Mouse (Mus musculus) intestine, postnatal 0 days (tissue): ENCODE measurements at regions not wholly inside any gene's neighbourhood (a gene's known extent, or its start where the extent isn't known, plus 50 kb on each side); places are given as distances from the start of the nearest gene placed in this dataset.

Experiments used
- ATAC-seq: fragments of 200-750 bp; cut with Nextera tagmentation; 2 replicates; pipeline ENCODE4 v1.8.0; 2017; ENCODE audit warnings: mild to moderate bottlenecking, moderate TSS enrichment, moderate library complexity
- H3K27ac ChIP-seq: fragments of 300-500 bp; sonication (generic); 2 replicates; pipeline ENCODE4 v1.5.1; 2014; ENCODE audit warnings: mild to moderate bottlenecking, low read depth, low read length, moderate library complexity
- H3K27me3 ChIP-seq: fragments of 300-500 bp; sonication (generic); replicated peaks from 2 replicates; pipeline ENCODE4 v1.6.1; 2014; ENCODE audit warnings: low read length, mixed read lengths; ENCODE audit not compliant: control insufficient read depth, insufficient read depth
- H3K36me3 ChIP-seq: fragments of 300-500 bp; sonication (generic); 2 replicates; pipeline ENCODE4 v1.6.1; 2014; ENCODE audit warnings: mild to moderate bottlenecking, moderate library complexity; ENCODE audit not compliant: control insufficient read depth, insufficient read depth
- H3K4me1 ChIP-seq: fragments of 300-500 bp; sonication (generic); replicated peaks from 2 replicates; pipeline ENCODE4 v1.6.1; 2014; ENCODE audit warnings: antibody characterized with exemption, low read length, mixed read lengths; ENCODE audit not compliant: control insufficient read depth, insufficient read depth
- H3K4me2 ChIP-seq: fragments of 300-500 bp; sonication (generic); replicated peaks from 2 replicates; pipeline ENCODE4 v1.6.1; 2014; ENCODE audit warnings: low read depth, mild to moderate bottlenecking, moderate library complexity
- H3K4me3 ChIP-seq: fragments of 300-500 bp; sonication (generic); 2 replicates; pipeline ENCODE4 v1.5.1; 2014; ENCODE audit warnings: low read depth, low read length
- H3K9ac ChIP-seq: fragments of 300-500 bp; sonication (generic); 2 replicates; pipeline ENCODE4 v1.6.1; 2014; ENCODE audit warnings: mild to moderate bottlenecking, low read depth, low read length
- H3K9me3 ChIP-seq: fragments of 300-500 bp; sonication (generic); 2 replicates; pipeline ENCODE4 v1.6.1; 2016; ENCODE audit warnings: mixed run types; ENCODE audit not compliant: control insufficient read depth
- CTCF ChIP-seq: sonication (generic); IDR thresholded peaks from 2 replicates; pipeline ENCODE4 v1.5.1; 2016; ENCODE audit warnings: low read depth, mild to moderate bottlenecking, control low read depth, antibody characterized with exemption, moderate library complexity
- WGBS: fragments of 180-500 bp; shearing (Covaris S2); extraction: QIAGEN DNeasy Blood & Tissue Kit; methylation state at CpG from one replicate; pipeline ENCODE4 v1.1.7; 2014; 5-methylcytosine and 5-hydroxymethylcytosine counted together

- no peak overlapping the region for H3K9ac ChIP-seq
- peaks cover 6% of the 10 kb centered on the region; the same call in 1 of the 2 replicates for H3K4me1 ChIP-seq
- peak; percentile 37; the same call in 1 of the 2 replicates for ATAC-seq
- 30% methylated on average over 16 of the region's 16 CpGs for WGBS
- H3K4me3 ChIP-seq, result no peak overlapping the region
- no peak overlapping the region for H3K27ac ChIP-seq
- H3K4me2 ChIP-seq, result no peak overlapping the region
- peak; percentile 13; the same call in 1 of the 2 replicates for TF ChIP-seq CTCF
- no peaks in the 10 kb centered on the region for H3K27me3 ChIP-seq
- no peaks in the 10 kb centered on the region for H3K36me3 ChIP-seq
- H3K9me3 ChIP-seq, result no peaks in the 10 kb centered on the region
Observed at GRCm38 (mm10) chr1:64226001-64226918, 104.2 kb upstream of the Klf7 start.

- H3K9me3 ChIP-seq, result no peaks in the 10 kb centered on the region
- no peak overlapping the region for H3K4me2 ChIP-seq
- no peak overlapping the region for H3K27ac ChIP-seq
- no peak overlapping the region for H3K9ac ChIP-seq
- WGBS, result 59% methylated on average over 19 of the region's 19 CpGs
- no peak for TF ChIP-seq CTCF
- no peaks in the 10 kb centered on the region for H3K27me3 ChIP-seq
- no peaks in the 10 kb centered on the region for H3K36me3 ChIP-seq
- H3K4me3 ChIP-seq, result no peak overlapping the region
- H3K4me1 ChIP-seq, result peaks cover 6% of the 10 kb centered on the region; the same call in 1 of the 2 replicates
- peak; percentile 57; the same call in 1 of the 2 replicates for ATAC-seq
Observed at GRCm38 (mm10) chr1:64223779-64224687, 102.0 kb upstream of the Klf7 start.

- WGBS, result 9% methylated on average over 2 of the region's 2 CpGs
Observed at GRCm38 (mm10) chr1:64222475-64222874, 100.4 kb upstream of the Klf7 start.

GRCm38 (mm10) chr1:64220486-64220885 is 98.4 kb upstream of the Klf7 start:
- H3K4me1 ChIP-seq, result peaks cover 6% of the 10 kb centered on the region; the same call in 1 of the 2 replicates
- TF ChIP-seq CTCF, result no peak
- H3K9me3 ChIP-seq, result no peaks in the 10 kb centered on the region
- ATAC-seq, result no peak
- H3K27me3 ChIP-seq, result no peaks in the 10 kb centered on the region
- H3K4me3 ChIP-seq, result no peak overlapping the region
- 89% methylated on average over 1 of the region's 1 CpGs for WGBS
- no peaks in the 10 kb centered on the region for H3K36me3 ChIP-seq
- no peak overlapping the region for H3K27ac ChIP-seq
- H3K4me2 ChIP-seq, result no peak overlapping the region
- no peak overlapping the region for H3K9ac ChIP-seq

More at GRCm38 (mm10) chr1:64222475-64222874, 100.4 kb upstream of the Klf7 start:
- no peaks in the 10 kb centered on the region for H3K9me3 ChIP-seq
- no peak overlapping the region; the same call in 1 of the 2 replicates for H3K27ac ChIP-seq
- H3K4me1 ChIP-seq, result peaks cover 6% of the 10 kb centered on the region; the same call in 1 of the 2 replicates
- H3K4me3 ChIP-seq, result no peak overlapping the region
- no peak for ATAC-seq
- TF ChIP-seq CTCF, result no peak
- H3K4me2 ChIP-seq, result no peak overlapping the region
- no peaks in the 10 kb centered on the region for H3K27me3 ChIP-seq
- H3K9ac ChIP-seq, result no peak overlapping the region
- H3K36me3 ChIP-seq, result no peaks in the 10 kb centered on the region

- no peak for ATAC-seq
- Histone ChIP-seq H3K4me1 (peaks cover 6% of the 10 kb centered on the region; the same call in 1 of the 2 replicates), H3K27me3 (no peaks in the 10 kb centered on the region), H3K4me2 (no peak overlapping the region), H3K4me3 (no peak overlapping the region), H3K9ac (no peak overlapping the region), H3K27ac (no peak overlapping the region), H3K36me3 (no peaks in the 10 kb centered on the region), H3K9me3 (no peaks in the 10 kb centered on the region)
- WGBS, result 87% methylated on average over 5 of the region's 5 CpGs
- no peak for TF ChIP-seq CTCF
Observed at GRCm38 (mm10) chr1:64220040-64220439, 98.0 kb upstream of the Klf7 start.

- Histone ChIP-seq H3K9me3 (no peaks in the 10 kb centered on the region), H3K27ac (no peak overlapping the region), H3K27me3 (no peaks in the 10 kb centered on the region), H3K9ac (no peak overlapping the region), H3K4me3 (no peak overlapping the region), H3K4me1 (no peaks in the 10 kb centered on the region), H3K36me3 (no peaks in the 10 kb centered on the region), H3K4me2 (no peak overlapping the region)
- WGBS, result 73% methylated on average over 4 of the region's 4 CpGs
- ATAC-seq, result no peak
- TF ChIP-seq CTCF, result no peak
Observed at GRCm38 (mm10) chr1:64215646-64216045, 93.6 kb upstream of the Klf7 start.
